Mouse (Mus musculus): ENCODE results near the gene Camta1. TPM values are rescaled to one million over a fixed set of nuclear protein-coding genes. Genes with fewer than 3 reads are reported as not detected.
A peak's percentile ranks its signal among the peaks of the same experiment; 100 is the strongest.

Camta1 gene
- total RNA-seq, 1 experiment from 2014 or later = 34.9 TPM

- no peak for ATAC-seq (replicated peaks; ENCODE audit: low read depth, poor library complexity, severe bottlenecking)
Observed at GRCm38 (mm10) chr4:151492786-151493185, 368.9 kb downstream of the Camta1 start.

- ATAC-seq (replicated peaks; ENCODE audit: low read depth, poor library complexity, severe bottlenecking) = no peak
Observed at GRCm38 (mm10) chr4:151483977-151484313, 377.7 kb downstream of the Camta1 start.

- peak; percentile 66 for ATAC-seq (replicated peaks; ENCODE audit: low read depth, poor library complexity, severe bottlenecking)
Observed at GRCm38 (mm10) chr4:151483299-151483976, 378.2 kb downstream of the Camta1 start.

- no peak for ATAC-seq (replicated peaks; ENCODE audit: low read depth, poor library complexity, severe bottlenecking)
Observed at GRCm38 (mm10) chr4:151480928-151481327, 380.7 kb downstream of the Camta1 start.

- no peak for ATAC-seq (replicated peaks; ENCODE audit: low read depth, poor library complexity, severe bottlenecking)
Observed at GRCm38 (mm10) chr4:151477950-151478349, 383.7 kb downstream of the Camta1 start.

- no peak for ATAC-seq (replicated peaks; ENCODE audit: low read depth, poor library complexity, severe bottlenecking)
Observed at GRCm38 (mm10) chr4:151474895-151475470, 386.7 kb downstream of the Camta1 start.

- ATAC-seq (replicated peaks; ENCODE audit: low read depth, poor library complexity, severe bottlenecking) = no peak
Observed at GRCm38 (mm10) chr4:151471886-151472285, 389.8 kb downstream of the Camta1 start.

- ATAC-seq (replicated peaks; ENCODE audit: low read depth, poor library complexity, severe bottlenecking) = no peak
Observed at GRCm38 (mm10) chr4:151468381-151468780, 393.3 kb downstream of the Camta1 start.

- no peak for ATAC-seq (replicated peaks; ENCODE audit: low read depth, poor library complexity, severe bottlenecking)
Observed at GRCm38 (mm10) chr4:151458686-151459085, 403.0 kb downstream of the Camta1 start.

GRCm38 (mm10) chr4:151454611-151455010 is 407.1 kb downstream of the Camta1 start:
- ATAC-seq (replicated peaks; ENCODE audit: low read depth, poor library complexity, severe bottlenecking) = no peak

- ATAC-seq (replicated peaks; ENCODE audit: low read depth, poor library complexity, severe bottlenecking) = no peak
Observed at GRCm38 (mm10) chr4:151454065-151454464, 407.6 kb downstream of the Camta1 start.

- ATAC-seq (replicated peaks; ENCODE audit: low read depth, poor library complexity, severe bottlenecking) = no peak
Observed at GRCm38 (mm10) chr4:151451885-151452284, 409.8 kb downstream of the Camta1 start.

GRCm38 (mm10) chr4:151449981-151450380 is 411.7 kb downstream of the Camta1 start:
- ATAC-seq (replicated peaks; ENCODE audit: low read depth, poor library complexity, severe bottlenecking) = no peak

- ATAC-seq (replicated peaks; ENCODE audit: low read depth, poor library complexity, severe bottlenecking) = no peak
Observed at GRCm38 (mm10) chr4:151448341-151448740, 413.3 kb downstream of the Camta1 start.

GRCm38 (mm10) chr4:151444665-151445064 is 417.0 kb downstream of the Camta1 start:
- no peak for ATAC-seq (replicated peaks; ENCODE audit: low read depth, poor library complexity, severe bottlenecking)

- no peak for ATAC-seq (replicated peaks; ENCODE audit: low read depth, poor library complexity, severe bottlenecking)
Observed at GRCm38 (mm10) chr4:151438561-151438960, 423.1 kb downstream of the Camta1 start.

GRCm38 (mm10) chr4:151437859-151438258 is 423.8 kb downstream of the Camta1 start:
- ATAC-seq (replicated peaks; ENCODE audit: low read depth, poor library complexity, severe bottlenecking) = no peak

GRCm38 (mm10) chr4:151425133-151425532 is 436.5 kb downstream of the Camta1 start:
- ATAC-seq (replicated peaks; ENCODE audit: low read depth, poor library complexity, severe bottlenecking) = no peak

GRCm38 (mm10) chr4:151422922-151423321 is 438.8 kb downstream of the Camta1 start:
- no peak for ATAC-seq (replicated peaks; ENCODE audit: low read depth, poor library complexity, severe bottlenecking)

- no peak for ATAC-seq (replicated peaks; ENCODE audit: low read depth, poor library complexity, severe bottlenecking)
Observed at GRCm38 (mm10) chr4:151422361-151422760, 439.3 kb downstream of the Camta1 start.

- no peak for ATAC-seq (replicated peaks; ENCODE audit: low read depth, poor library complexity, severe bottlenecking)
Observed at GRCm38 (mm10) chr4:151418344-151418875, 443.3 kb downstream of the Camta1 start.

- no peak for ATAC-seq (replicated peaks; ENCODE audit: low read depth, poor library complexity, severe bottlenecking)
Observed at GRCm38 (mm10) chr4:151415812-151416211, 445.9 kb downstream of the Camta1 start.

Measured in common myeloid progenitor, adult 5-6 weeks (primary cell).